Mouse (Mus musculus): ENCODE results near the gene Kcnj9. TPM values are rescaled to one million over a fixed set of nuclear protein-coding genes. Genes with fewer than 3 reads are reported as not detected.

The Kcnj9 gene
- polyA plus RNA-seq, 1 experiment from 2014 or later = 0.04 TPM

- TF ChIP-seq CTCF (IDR thresholded peaks at IDR 0.05; ENCODE audit: low read depth) = no peak
- Histone ChIP-seq H3K9ac (no peak overlapping the region), H3K4me1 (ENCODE audit: insufficient read depth) (no peaks in the 10 kb centered on the region; the same call in 1 of the 2 replicates), H3K9me3 (ENCODE audit: low read depth, low read length) (no peaks in the 10 kb centered on the region), H3K27ac (ENCODE audit: low read depth) (no peak overlapping the region), H3K4me3 (ENCODE audit: low read depth, low read length) (no peak overlapping the region), H3K36me3 (ENCODE audit: insufficient read depth) (no peaks in the 10 kb centered on the region), H3K4me2 (no peak overlapping the region), H3K27me3 (ENCODE audit: insufficient read depth, low read length) (no peaks in the 10 kb centered on the region)
- ATAC-seq (ENCODE audit: insufficient read depth) (no peak), DNase-seq (no peak)
- WGBS = 59% methylated on average over 4 of the region's 4 CpGs
Measured at GRCm38 (mm10) chr1:172306196-172306595, 22.9 kb downstream of the Kcnj9 start.

DNA sequence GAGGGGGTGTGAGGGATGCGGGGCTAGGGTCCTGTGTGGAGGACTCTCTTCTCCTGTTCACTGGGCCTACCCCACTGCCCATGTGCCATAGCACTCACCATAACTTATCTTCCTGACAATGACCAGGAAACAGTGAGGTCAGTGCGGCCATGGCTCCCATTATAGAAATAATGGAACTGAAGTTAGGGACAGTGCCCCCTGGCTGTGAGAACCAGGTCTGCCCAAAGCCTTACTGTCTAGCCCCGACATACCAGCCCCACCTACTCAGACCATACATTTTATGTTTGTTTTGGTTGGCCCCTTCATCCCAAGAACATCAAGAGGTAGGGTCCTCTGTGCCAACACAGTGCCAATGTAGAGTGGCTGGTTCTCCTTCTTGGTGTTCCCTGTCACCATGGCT lies 23.5 kb downstream of the Kcnj9 start:
- no peak overlapping the region for H3K9ac ChIP-seq
- H3K4me1 ChIP-seq (ENCODE audit: insufficient read depth) = no peaks in the 10 kb centered on the region; the same call in 1 of the 2 replicates
- no peaks in the 10 kb centered on the region for H3K9me3 ChIP-seq (ENCODE audit: low read depth, low read length)
- no peaks in the 10 kb centered on the region for H3K36me3 ChIP-seq (ENCODE audit: insufficient read depth)
- no peak overlapping the region for H3K4me3 ChIP-seq (ENCODE audit: low read depth, low read length)
- DNase-seq (peak; percentile 42), ATAC-seq (ENCODE audit: insufficient read depth) (no peak)
- no peaks in the 10 kb centered on the region for H3K27me3 ChIP-seq (ENCODE audit: insufficient read depth, low read length)
- H3K4me2 ChIP-seq = no peak overlapping the region
- 65% methylated on average over 3 of the region's 3 CpGs for WGBS
- peak; percentile 50 for TF ChIP-seq CTCF (IDR thresholded peaks at IDR 0.05; ENCODE audit: low read depth)
- no peak overlapping the region for H3K27ac ChIP-seq (ENCODE audit: low read depth)

DNA sequence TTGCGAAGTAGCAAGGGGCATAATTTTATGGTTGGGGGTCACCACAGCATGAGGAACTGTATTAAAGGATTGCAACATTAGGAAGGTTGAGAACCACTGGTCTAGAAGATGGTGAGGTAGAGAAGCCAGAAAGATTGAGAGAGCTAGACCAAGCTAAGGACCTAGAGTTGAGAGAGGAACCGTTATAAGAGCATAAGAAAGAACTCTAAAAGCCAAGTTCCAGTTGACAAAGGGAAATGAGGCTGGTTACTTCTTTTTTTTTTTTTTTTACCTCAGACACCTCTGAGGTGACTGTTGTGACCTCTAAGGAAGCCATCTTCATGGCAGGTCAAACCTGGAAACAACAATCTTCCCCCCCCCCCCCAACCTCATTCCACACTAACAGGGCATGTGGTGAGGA lies 24.0 kb downstream of the Kcnj9 start:
- H3K4me2 ChIP-seq = no peak overlapping the region
- no peak for TF ChIP-seq CTCF (IDR thresholded peaks at IDR 0.05; ENCODE audit: low read depth)
- H3K9ac ChIP-seq = no peak overlapping the region
- H3K27me3 ChIP-seq (ENCODE audit: insufficient read depth, low read length) = no peaks in the 10 kb centered on the region
- WGBS = 86% methylated on average over 2 of the region's 2 CpGs
- no peaks in the 10 kb centered on the region for H3K36me3 ChIP-seq (ENCODE audit: insufficient read depth)
- H3K4me3 ChIP-seq (ENCODE audit: low read depth, low read length) = no peak overlapping the region
- no peak overlapping the region for H3K27ac ChIP-seq (ENCODE audit: low read depth)
- no peaks in the 10 kb centered on the region for H3K9me3 ChIP-seq (ENCODE audit: low read depth, low read length)
- no peaks in the 10 kb centered on the region; the same call in 1 of the 2 replicates for H3K4me1 ChIP-seq (ENCODE audit: insufficient read depth)
- DNase-seq (no peak), ATAC-seq (ENCODE audit: insufficient read depth) (no peak)

- no peaks in the 10 kb centered on the region for H3K27me3 ChIP-seq (ENCODE audit: insufficient read depth, low read length)
- DNase-seq (no peak), ATAC-seq (ENCODE audit: insufficient read depth) (no peak)
- H3K4me2 ChIP-seq = no peak overlapping the region
- WGBS = 65% methylated on average over 6 of the region's 6 CpGs
- H3K9me3 ChIP-seq (ENCODE audit: low read depth, low read length) = no peaks in the 10 kb centered on the region
- no peaks in the 10 kb centered on the region; the same call in 1 of the 2 replicates for H3K4me1 ChIP-seq (ENCODE audit: insufficient read depth)
- no peak for TF ChIP-seq CTCF (IDR thresholded peaks at IDR 0.05; ENCODE audit: low read depth)
- H3K9ac ChIP-seq = no peak overlapping the region
- H3K4me3 ChIP-seq (ENCODE audit: low read depth, low read length) = no peak overlapping the region
- H3K27ac ChIP-seq (ENCODE audit: low read depth) = no peak overlapping the region
- H3K36me3 ChIP-seq (ENCODE audit: insufficient read depth) = no peaks in the 10 kb centered on the region
Measured at GRCm38 (mm10) chr1:172304443-172304842, 24.7 kb downstream of the Kcnj9 start.

DNA sequence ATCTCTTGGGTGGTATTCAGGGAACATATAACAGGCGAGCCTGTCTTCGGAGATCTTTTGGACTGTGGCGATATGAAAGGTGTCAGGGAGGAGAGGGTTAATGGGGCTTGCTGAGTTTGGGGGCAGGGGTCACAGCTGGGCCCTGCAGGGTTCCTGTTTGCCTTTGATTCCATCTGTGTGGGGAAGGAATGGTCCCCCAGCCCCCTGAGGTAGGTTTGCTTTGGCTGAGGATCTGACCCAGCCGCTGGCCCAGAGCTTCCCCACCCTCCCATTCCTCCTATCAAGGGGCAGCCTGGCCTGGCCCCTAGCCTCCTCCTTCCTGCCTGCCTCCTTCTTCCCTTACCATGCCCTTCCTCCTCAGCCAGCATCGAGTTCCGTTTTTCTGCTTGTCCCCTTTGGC lies 26.3 kb downstream of the Kcnj9 start:
- no peak for TF ChIP-seq CTCF (IDR thresholded peaks at IDR 0.05; ENCODE audit: low read depth)
- no peak overlapping the region for H3K4me2 ChIP-seq
- no peaks in the 10 kb centered on the region for H3K36me3 ChIP-seq (ENCODE audit: insufficient read depth)
- no peaks in the 10 kb centered on the region; the same call in 1 of the 2 replicates for H3K4me1 ChIP-seq (ENCODE audit: insufficient read depth)
- WGBS = 14% methylated on average over 6 of the region's 6 CpGs
- ATAC-seq (ENCODE audit: insufficient read depth) = no peak
- no peak overlapping the region for H3K9ac ChIP-seq
- no peak overlapping the region for H3K27ac ChIP-seq (ENCODE audit: low read depth)
- H3K27me3 ChIP-seq (ENCODE audit: insufficient read depth, low read length) = no peaks in the 10 kb centered on the region
- DNase-seq = no peak
- no peak overlapping the region for H3K4me3 ChIP-seq (ENCODE audit: low read depth, low read length)
- no peaks in the 10 kb centered on the region for H3K9me3 ChIP-seq (ENCODE audit: low read depth, low read length)

DNA sequence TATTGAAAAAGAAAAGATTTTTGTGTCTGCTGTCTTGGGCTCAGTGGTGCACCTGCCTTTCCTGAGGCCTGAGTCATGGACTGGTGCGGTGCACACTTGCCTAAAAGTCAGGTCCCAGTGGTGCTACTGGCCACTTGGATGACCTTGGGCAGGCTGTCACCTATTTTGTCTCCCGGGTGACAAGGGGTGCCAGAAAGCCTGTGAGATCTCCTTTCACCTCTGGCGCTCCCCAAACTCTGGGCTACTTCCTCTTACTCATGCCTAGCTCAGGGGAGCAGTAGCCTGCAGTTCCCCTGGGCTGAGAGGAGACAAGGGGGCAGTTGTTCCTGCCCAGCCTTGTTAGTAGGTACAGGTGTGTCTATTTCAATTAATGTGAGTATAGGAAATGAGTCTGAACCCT lies 26.8 kb downstream of the Kcnj9 start:
- no peak for TF ChIP-seq CTCF (IDR thresholded peaks at IDR 0.05; ENCODE audit: low read depth)
- no peak for ATAC-seq (ENCODE audit: insufficient read depth)
- no peak overlapping the region for H3K4me2 ChIP-seq
- no peak overlapping the region for H3K9ac ChIP-seq
- H3K4me3 ChIP-seq (ENCODE audit: low read depth, low read length) = no peak overlapping the region
- WGBS = 51% methylated on average over 3 of the region's 3 CpGs
- no peaks in the 10 kb centered on the region for H3K27me3 ChIP-seq (ENCODE audit: insufficient read depth, low read length)
- H3K36me3 ChIP-seq (ENCODE audit: insufficient read depth) = no peaks in the 10 kb centered on the region
- H3K27ac ChIP-seq (ENCODE audit: low read depth) = no peak overlapping the region
- no peaks in the 10 kb centered on the region for H3K9me3 ChIP-seq (ENCODE audit: low read depth, low read length)
- DNase-seq = no peak
- H3K4me1 ChIP-seq (ENCODE audit: insufficient read depth) = no peaks in the 10 kb centered on the region; the same call in 1 of the 2 replicates

DNA sequence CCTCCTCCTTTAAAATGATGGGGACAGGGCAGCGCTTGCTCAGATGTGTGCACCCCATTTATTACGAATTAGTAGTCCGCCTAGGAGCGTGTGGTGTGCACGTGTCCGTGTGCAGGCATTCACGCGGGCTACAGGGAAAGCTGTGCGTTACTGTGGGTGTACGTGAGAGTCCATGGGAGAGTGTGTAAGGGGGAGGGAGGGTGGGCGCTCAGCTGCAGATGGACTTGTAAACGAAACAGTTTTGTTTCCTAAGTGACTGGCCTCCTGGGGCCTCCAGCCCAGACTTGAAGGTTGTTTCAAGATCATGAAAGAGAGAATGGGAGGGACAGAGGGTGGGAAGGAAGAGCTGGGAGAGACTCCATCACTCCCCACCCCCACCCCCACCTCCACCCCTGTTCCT lies 27.9 kb downstream of the Kcnj9 start:
- Histone ChIP-seq H3K4me3 (ENCODE audit: low read depth, low read length) (no peak overlapping the region), H3K9ac (no peak overlapping the region), H3K4me1 (ENCODE audit: insufficient read depth) (peaks cover 6% of the 10 kb centered on the region), H3K27ac (ENCODE audit: low read depth) (no peak overlapping the region), H3K4me2 (no peak overlapping the region), H3K27me3 (ENCODE audit: insufficient read depth, low read length) (no peaks in the 10 kb centered on the region), H3K36me3 (ENCODE audit: insufficient read depth) (no peaks in the 10 kb centered on the region), H3K9me3 (ENCODE audit: low read depth, low read length) (no peaks in the 10 kb centered on the region)
- ATAC-seq (ENCODE audit: insufficient read depth) (no peak), DNase-seq (no peak)
- no peak for TF ChIP-seq CTCF (IDR thresholded peaks at IDR 0.05; ENCODE audit: low read depth)
- 41% methylated on average over 12 of the region's 12 CpGs for WGBS

- Histone ChIP-seq H3K4me3 (ENCODE audit: low read depth, low read length) (no peak overlapping the region), H3K4me2 (no peak overlapping the region), H3K36me3 (ENCODE audit: insufficient read depth) (no peaks in the 10 kb centered on the region), H3K27me3 (ENCODE audit: insufficient read depth, low read length) (no peaks in the 10 kb centered on the region), H3K27ac (ENCODE audit: low read depth) (no peak overlapping the region), H3K4me1 (ENCODE audit: insufficient read depth) (peaks cover 15% of the 10 kb centered on the region), H3K9ac (no peak overlapping the region), H3K9me3 (ENCODE audit: low read depth, low read length) (no peaks in the 10 kb centered on the region)
- TF ChIP-seq CTCF (IDR thresholded peaks at IDR 0.05; ENCODE audit: low read depth) = no peak
- ATAC-seq (ENCODE audit: insufficient read depth) = no peak
- no peak for DNase-seq
- WGBS = 57% methylated on average over 5 of the region's 5 CpGs
Measured at GRCm38 (mm10) chr1:172300247-172300646, 28.9 kb downstream of the Kcnj9 start.
